Mouse (Mus musculus) lung, postnatal 0 days (tissue): Measurements from ENCODE around the gene Mfsd12.

Experiments
- CTCF ChIP-seq: IDR thresholded peaks from 2 replicates; pipeline ENCODE4 v1.5.1; 2016; ENCODE audit warnings: antibody characterized with exemption, mild to moderate bottlenecking
- EP300 ChIP-seq: IDR thresholded peaks from 2 replicates; pipeline ENCODE4 v1.6.1; 2016; ENCODE audit warnings: antibody characterized with exemption, mild to moderate bottlenecking, control low read depth

- no peak for TF ChIP-seq CTCF
- TF ChIP-seq EP300 = no peak
Measured at GRCm38 (mm10) chr10:81387716-81388115, 30.4 kb downstream of the Mfsd12 start.
